Mouse (Mus musculus): ENCODE data around the gene Ngp.

The Ngp gene

DNA sequence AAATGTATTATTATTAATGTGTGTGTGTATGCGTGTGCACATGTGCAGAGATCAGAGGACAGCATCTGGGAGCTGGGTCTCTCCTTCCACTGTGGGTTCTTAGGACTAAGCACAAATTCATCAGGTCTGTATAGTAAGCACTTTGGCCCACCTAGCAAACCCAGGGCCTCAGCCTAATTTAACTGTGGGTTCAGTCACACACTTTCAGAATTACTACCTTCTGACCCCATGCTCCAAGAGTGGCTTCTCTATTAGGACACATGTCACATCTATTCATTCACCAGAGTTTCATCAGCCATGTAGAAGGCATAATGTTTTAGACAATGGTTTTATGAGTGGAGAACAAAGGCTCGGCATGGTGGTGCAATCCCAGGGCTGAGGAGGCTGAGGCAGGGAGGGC, 13.5 kb downstream of the Ngp start:
- DNase-seq (ENCODE audit: low read depth, low spot score), result peak; percentile 24

DNA sequence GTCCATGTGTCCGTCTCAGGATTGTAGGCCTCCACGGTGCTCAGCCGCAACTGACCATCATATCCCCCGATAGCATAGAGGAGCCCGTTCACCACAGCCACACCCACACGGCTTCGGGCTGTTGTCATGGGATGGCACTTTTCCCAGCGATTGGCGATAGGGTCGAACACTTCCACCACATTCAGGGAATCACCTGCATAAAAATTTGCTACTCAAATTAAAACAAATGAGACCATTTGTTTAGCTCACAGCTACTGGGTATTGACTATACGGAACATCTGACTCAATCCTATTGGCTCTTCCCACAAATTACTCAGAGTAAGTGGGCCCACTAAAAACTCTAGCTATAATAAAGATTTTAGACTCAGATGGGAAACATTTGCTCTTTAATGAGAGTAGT, 16.5 kb downstream of the Ngp start:
- no peak for DNase-seq (ENCODE audit: low read depth, low spot score)

DNA sequence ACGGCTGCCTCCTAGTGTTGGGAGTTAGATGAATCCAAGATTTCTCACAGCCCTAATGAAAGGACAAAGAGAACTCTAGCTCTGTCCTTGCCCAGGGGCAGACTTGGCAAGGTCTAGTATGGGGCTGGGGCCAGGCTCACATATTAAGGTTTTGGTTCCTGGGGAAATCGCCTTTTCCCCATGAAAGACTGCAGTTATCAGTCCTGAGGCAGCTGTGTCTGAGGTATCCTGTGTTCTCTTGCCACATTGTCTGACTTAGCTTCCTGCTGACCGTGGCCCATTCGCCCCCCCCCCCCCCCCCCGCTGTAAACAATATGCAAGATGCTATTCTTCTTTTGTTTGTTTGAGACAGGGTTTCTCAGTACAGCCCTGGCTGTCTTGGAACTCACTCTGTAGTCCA, 20.5 kb downstream of the Ngp start:
- DNase-seq (ENCODE audit: low read depth, low spot score), result no peak

DNA sequence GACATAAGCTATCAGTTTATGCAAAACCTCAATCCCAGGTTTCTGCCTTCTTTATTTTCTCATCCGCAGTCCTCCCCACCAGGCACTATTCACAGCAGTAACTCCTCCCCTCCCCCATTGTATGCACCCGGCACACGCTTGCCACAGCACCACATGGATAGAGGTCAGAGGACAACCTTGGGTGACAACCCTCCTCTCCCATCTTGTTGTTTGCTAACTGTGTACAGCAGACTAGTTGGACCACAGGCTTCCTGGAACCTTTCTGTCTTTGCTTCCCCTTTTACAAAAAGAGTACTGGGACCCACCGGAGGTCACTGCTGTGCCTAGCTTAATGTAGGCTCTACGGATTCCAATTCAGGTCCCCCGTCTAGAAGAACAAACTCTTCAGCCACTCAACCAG, 21.0 kb downstream of the Ngp start:
- DNase-seq (ENCODE audit: low read depth, low spot score), result no peak

DNA sequence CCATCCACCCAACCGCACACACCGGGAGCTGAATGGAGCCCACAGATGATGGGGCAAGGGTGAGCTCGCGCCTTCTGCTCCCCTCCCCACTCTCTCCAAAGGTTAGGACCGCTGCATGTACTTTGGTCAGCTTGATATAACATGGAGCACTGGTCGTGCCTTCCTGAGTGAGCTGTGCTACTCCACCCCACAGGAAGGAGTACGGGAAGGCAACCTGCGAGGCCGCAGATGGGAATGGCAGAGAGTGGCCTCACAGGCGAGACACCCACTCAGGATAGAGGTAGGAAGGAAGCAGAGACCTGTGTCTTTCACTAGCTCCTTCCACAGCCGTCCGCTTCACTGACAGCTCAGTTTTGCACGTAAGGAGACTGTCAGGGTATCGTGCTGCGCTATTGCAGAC, 28.8 kb downstream of the Ngp start:
- DNase-seq (ENCODE audit: low read depth, low spot score), result no peak

DNA sequence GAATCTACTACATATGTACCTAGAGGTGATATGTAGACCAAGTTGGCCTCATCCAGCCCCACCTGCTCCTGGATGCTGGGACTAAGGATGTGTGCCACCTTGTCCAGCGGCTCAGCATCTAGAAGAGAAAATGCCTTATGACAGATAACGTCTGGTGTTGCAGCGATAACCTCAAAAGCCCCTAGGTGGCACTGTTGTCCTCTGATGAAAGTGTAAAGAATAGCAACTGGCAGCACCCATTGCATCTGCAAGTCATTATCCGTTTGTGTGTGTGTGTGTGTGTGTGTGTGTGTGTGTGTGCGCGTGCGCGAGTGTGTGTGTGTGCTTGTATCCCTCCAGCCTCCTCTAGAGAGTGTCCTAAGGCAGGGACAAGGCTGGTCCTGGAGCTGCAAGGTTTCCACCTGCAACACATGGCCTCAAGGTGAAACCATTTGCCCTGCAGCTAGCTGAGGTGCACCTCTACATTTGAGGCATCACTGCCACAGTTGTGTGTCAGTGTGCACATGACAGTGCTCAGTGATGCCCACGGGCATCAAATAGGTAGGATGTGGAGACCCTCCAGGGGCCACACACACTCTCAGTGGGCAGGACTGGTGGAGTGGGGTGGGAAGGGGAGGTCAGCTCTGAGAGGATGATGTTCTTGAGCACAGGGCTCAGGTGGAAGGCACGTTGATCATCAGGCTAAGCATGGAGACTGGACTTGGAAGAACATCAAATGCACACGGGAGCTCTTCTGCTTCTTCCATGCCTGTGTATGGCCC, 29.5 kb downstream of the Ngp start:
- DNase-seq (ENCODE audit: low read depth, low spot score), result peak; percentile 85

DNA sequence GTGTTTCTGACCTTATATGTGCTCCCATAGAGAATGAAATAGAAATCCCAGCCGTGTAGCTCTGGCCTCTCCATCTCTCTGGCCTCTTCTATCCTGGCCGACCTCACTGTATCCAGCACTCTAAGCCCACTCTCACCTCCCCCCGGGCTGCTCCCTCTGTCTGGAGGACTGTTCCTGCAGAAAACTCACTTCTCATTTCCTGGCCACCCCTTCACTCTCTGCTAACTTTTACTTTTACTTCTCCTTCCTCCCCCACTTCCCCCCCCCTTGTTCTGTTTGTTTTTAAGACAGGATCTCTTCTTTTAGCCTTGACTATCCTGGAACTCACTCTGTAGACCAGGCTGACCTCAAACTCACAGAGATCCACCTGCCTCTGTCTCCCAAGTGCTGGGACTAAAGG, 33.0 kb downstream of the Ngp start:
- DNase-seq (ENCODE audit: low read depth, low spot score), result peak; percentile 76

DNA sequence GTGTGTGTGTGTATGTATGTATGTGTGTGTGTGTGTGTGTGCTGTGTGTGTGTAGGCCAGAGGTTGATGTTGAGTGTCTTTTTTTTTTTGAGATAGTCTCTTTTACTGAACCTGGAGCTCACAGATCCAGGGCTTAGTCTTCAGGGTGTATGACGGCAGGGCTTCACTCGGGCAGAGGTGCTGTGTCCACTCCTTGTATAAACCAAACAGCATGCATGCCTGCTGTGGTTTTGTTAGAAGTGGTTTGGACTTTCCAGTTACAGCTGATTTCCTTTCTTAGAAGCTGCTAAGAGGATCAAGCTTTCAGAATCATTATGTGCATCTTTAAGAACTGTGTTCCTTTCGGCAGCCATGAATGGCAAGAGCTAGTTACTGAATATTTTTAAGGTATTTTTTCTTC, 38.4 kb downstream of the Ngp start:
- DNase-seq (ENCODE audit: low read depth, low spot score), result no peak

DNA sequence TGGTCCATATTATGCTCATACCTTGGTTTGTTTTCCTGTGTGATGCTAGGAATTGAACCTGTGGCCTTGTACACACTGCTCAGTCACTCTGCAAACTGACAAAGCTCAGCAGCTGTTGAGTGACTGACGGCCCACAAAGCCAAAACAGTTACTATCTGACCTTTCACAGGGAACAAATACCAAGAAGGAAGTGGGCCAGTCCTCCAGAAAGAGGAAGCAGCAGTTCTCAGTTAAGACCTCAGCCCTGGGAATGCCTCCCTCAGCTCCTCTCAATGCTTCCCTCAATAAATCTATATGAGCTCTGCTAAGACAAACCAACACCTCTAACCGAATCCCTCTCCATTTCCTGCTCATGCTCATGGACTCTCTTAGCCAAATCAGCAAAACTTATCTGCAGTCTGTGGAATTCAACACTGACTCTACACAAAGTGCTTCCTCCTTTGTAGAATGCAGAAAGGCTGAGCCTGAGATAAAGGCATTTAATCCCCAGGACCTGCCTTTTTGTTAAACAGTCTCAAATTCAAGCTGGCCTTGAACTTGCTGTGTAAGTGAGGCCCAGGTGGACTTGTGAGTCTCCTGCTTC, 39.7 kb downstream of the Ngp start:
- DNase-seq (ENCODE audit: low read depth, low spot score), result peak; percentile 72

DNA sequence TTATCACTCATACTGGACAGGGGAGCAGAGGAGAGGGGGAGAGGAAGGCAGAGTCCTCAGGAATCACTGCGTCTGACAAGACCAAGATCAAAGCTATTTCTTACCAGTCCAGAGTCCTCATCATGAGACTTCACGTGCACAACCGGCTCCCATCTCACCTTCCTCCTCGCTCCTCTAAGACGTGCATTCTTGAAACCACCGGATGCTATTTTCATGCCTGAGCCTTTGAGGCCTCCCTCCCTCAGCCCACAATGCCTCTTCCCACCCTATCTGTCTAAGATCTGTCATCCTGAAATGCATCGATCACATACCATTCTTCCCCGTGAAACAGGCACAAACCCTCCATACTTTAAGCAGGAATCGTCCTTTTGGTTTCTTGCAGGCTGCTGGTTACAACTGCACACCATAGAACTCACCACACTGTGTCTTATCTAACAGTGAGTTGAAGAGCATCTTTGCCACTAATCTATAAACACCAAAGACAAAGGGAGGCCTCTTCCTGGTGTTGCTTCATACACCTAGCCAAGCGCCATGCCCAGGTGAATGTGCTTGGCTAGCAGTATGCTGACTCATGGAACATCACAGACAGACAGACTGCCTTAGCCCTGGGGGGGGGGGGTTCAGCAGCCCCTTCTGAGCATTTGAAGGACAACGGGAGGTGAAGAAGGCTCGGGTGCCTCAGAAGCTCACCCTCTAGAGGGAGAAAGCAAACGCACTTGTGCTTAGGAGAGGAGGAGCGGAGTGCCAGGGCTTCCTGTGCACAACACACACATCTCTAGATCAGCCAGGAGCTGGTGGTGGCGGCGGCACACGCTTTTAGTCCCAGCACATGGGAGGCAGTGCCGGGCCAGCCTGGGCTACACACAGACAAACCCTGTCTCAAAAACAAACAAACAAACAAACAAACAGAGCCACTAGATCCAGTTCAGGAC, 41.6 kb downstream of the Ngp start:
- no peak for DNase-seq (ENCODE audit: low read depth, low spot score)

DNA sequence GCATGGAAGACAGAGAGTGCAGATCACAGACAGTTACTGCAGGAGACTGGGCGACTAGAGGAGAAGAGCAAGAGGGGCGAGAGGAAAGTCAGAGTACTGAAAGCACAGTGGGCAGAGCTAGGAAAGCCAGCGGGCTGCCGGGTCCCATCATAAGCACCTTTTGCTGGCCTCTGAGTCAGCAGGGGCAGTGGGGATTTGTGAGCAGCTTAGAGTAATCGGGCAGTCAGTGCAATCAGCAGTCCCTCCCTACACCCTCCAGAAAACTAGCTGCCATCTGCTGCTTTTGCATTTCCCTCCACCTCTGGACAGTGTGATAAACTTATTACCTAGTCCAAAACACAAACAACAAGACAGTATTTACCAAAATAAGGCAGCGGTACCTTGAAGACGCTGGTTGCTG, 42.8 kb downstream of the Ngp start:
- DNase-seq (ENCODE audit: low read depth, low spot score), result no peak

DNA sequence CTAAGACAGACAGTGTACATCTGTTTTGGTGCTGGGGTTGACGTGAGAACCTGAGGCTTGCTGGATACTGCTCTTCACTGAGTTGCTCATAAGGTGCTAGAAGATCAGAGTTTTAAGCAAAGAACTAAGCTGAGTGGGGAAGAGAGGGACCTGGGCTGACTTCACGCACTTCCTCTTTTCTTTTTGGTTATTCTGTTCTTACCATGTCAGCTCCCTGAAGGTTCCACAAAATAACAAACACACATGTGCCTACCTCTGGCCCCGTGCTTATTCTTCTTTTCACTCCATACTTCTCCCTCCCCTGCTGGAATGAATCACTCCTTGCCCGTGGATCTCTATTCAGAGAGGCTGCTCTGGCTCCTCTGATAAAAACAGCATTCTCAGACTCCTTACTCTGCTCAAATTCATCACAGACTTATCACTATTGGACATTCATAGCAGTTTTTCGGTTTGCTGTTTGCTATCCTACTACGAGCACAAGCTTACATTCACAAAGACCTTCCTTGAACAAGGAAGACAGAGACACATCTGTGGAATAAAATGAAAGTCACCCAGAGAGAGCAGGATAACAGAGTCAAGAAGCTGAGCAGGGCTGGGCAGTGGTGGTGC, 44.5 kb downstream of the Ngp start:
- peak; percentile 72 for DNase-seq (ENCODE audit: low read depth, low spot score)

DNA sequence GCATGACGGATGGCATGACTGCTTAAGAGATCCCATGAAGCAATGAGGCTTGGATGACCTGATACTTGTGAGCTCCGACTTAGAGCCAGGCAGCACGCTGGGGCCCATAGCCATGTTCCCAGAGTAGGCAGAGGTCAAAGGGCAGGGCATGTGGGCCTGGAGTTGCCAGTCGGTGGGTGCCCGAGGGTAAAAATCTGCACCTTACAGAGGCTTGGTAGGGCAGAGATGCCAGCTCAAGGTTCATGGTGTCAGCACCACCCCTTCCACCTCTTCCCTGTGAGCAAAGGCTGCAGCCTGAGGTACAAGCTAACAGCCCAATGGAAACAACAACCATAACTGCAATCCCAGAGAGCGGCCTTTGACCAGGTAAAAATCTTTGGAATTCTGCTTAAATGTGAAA, 45.8 kb downstream of the Ngp start:
- DNase-seq (ENCODE audit: low read depth, low spot score), result no peak

DNA sequence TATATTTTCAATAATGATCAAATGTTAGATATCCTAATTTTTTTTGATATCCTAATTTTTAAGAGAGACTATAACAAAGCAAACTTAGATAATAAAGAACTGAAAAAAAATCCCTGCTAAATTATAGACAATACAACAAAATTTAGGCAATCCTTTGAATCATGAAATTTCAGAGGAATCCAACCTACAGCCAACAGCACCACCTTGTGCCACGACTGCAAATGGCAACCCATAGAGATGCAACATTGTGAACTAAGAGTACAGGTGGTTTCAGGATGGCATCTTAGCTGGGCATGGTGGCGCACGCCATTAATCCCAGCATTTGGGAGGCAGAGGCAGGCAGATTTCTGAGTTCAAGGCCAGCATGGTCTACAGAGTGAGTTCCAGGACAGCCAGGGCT, 46.6 kb downstream of the Ngp start:
- DNase-seq (ENCODE audit: low read depth, low spot score), result peak; percentile 65

Measured in A20 (cell line).